In genomic region chr6:71322491-71322921, GRCm38 (mm10) we compare ENCODE assay signal across 21 mouse cellular contexts. TPM values are rescaled to one million over a fixed set of nuclear protein-coding genes. Genes with fewer than 3 reads are reported as not detected.
DNase-seq lines count a peak whose midpoint lies in the region; ATAC-seq and TF ChIP-seq lines count a peak whose summit lies in the region.
"Had no signal": no experiment of that assay in that cellular context is flagged by ENCODE, and none has a peak within 500 bp of the region (broad histone marks: within the 10 kb centered on the region; RNA-seq: fewer than 3 reads in every experiment).

Gene Cd8b1, plus strand, starts transcription at chr6:71322788.

- H3K27me3 ChIP-seq in thymus, adult 2 months (ENCODE audit: control insufficient read depth, insufficient read depth, low read length), result no peaks in the 10 kb centered on the region
- H3K27me3 ChIP-seq: forebrain, embryonic 13.5 days; heart, embryonic 13.5 days; kidney, embryonic 15.5 days; liver, embryonic 13.5 days; Patski had no signal

- peaks cover 35% of the 10 kb centered on the region for H3K36me3 ChIP-seq in thymus, adult 2 months (ENCODE audit: control insufficient read depth, insufficient read depth, low read length)
- H3K36me3 ChIP-seq: heart, embryonic 13.5 days; hindbrain, embryonic 10.5 days; kidney, embryonic 15.5 days; liver, embryonic 13.5 days had no signal

- H3K4me3 ChIP-seq in thymus, adult 2 months (ENCODE audit: control insufficient read depth, insufficient read depth, low read length), result peak within 1 kb of the TSS; percentile 67
- H3K4me3 ChIP-seq: forebrain, embryonic 13.5 days; heart, embryonic 13.5 days; hindbrain, embryonic 10.5 days; kidney, embryonic 15.5 days; liver, embryonic 13.5 days; megakaryocyte, embryonic 14.5 days had no signal

- peak; percentile 95 for TF ChIP-seq POLR2A in thymus, adult 2 months (IDR thresholded peaks at IDR 0.05; ENCODE audit: control insufficient read depth, extremely low read depth, insufficient read depth, low read length, poor library complexity)

- intact Hi-C loops in gastrocnemius, postnatal 14 days (cut with DNase I; ENCODE audit: low total_unique reads), result no loop called here

- peak; percentile 29 for DNase-seq in gastrocnemius, postnatal 25 days
- no peak for DNase-seq in gastrocnemius, postnatal 14 days
- DNase-seq in CD4-positive helper T cell, adult 2 months (ENCODE audit: low read depth, low spot score), result peak; percentile 77
- peak; percentile 92 for DNase-seq in thymus, adult 2 months
- no peak for DNase-seq in layer of hippocampus, postnatal 36 days
- no peak for DNase-seq in adrenal gland, adult 2 months
- no peak for DNase-seq in urinary bladder, postnatal 36 days (ENCODE audit: low spot score in 2 of 2)
- DNase-seq: cerebellum, postnatal 10 days; liver, embryonic 13.5 days; right cerebral cortex, postnatal 14 days had no signal

- 15% methylated on average over 7 of the region's 7 CpGs for WGBS in thymus, adult 2 months

- H3K27ac ChIP-seq in thymus, adult 2 months (ENCODE audit: control insufficient read depth, insufficient read depth, low read length), result peak within 1 kb of the TSS; percentile 97
- H3K27ac ChIP-seq: forebrain, embryonic 13.5 days; heart, embryonic 13.5 days; hindbrain, embryonic 10.5 days; kidney, embryonic 15.5 days; liver, embryonic 13.5 days had no signal

- ATAC-seq in activated CD4-positive, CD25-positive, alpha-beta regulatory T cell, adult 4 months, result peak; percentile 76
- ATAC-seq: forebrain, embryonic 13.5 days; Patski had no signal

- H3K4me1 ChIP-seq in thymus, adult 2 months (replicated peaks; ENCODE audit: control insufficient read depth, insufficient read depth, low read length), result peaks cover 26% of the 10 kb centered on the region
- H3K4me1 ChIP-seq: forebrain, embryonic 13.5 days; heart, embryonic 13.5 days; hindbrain, embryonic 10.5 days; kidney, embryonic 15.5 days; liver, embryonic 13.5 days; megakaryocyte, embryonic 14.5 days had no signal

- no peak for TF ChIP-seq CTCF in thymus, adult 2 months (IDR thresholded peaks at IDR 0.05; ENCODE audit: borderline replicate concordance, control insufficient read depth, extremely low read depth, insufficient read depth, low read length, poor library complexity)

RNA-seq across cellular contexts. Expression of gene Cd8b1, which starts in this region (rescaled TPM):
- total RNA-seq in gastrocnemius, postnatal 25 days (2021), result under 1 TPM in 1 of 2 experiments, not detected in 1; 0.29 TPM
- total RNA-seq in gastrocnemius, postnatal 14 days (2021), result not detected
- polyA plus RNA-seq in activated CD4-positive, CD25-positive, alpha-beta regulatory T cell, adult 4 months (2017; shearing (Covaris generic)), result 10 to 100 TPM; 13.1 to 17.9 TPM
- polyA plus RNA-seq in thymus, adult 2 months (2012; rRNA removed), result 712 and 845 TPM in 2 replicates
- not detected for total RNA-seq in layer of hippocampus, postnatal 36 days (2021)
- total RNA-seq in adrenal gland, adult 2 months (2021), result under 1 TPM in 1 of 2 experiments, not detected in 1; 0.24 TPM
- polyA plus RNA-seq in adrenal gland, adult 2 months (2012; rRNA removed), result 0.11 and 0.12 TPM in 2 replicates
- total RNA-seq: left cerebral cortex, adult 18-20 months; midbrain, postnatal 0 days had no signal
- polyA plus RNA-seq: intestine, embryonic 14.5 days; liver, embryonic 13.5 days; midbrain, postnatal 0 days; neural tube, embryonic 11.5 days had no signal

Comparison
In these comparisons a context has a peak if more than half of its experiments do, and no peak if none do; other contexts are left out.
1. RNA of gene Cd8b1 (polyA plus RNA-seq): 712 to 845 TPM in thymus, adult 2 months; 13.1 to 17.9 TPM in activated CD4-positive, CD25-positive, alpha-beta regulatory T cell, adult 4 months and 0.11 to 0.12 TPM in adrenal gland, adult 2 months; every median in the first group is over 10 times any median in the second.
2. Peak in DNase-seq in gastrocnemius, postnatal 25 days; RNA of the gene not detected or under 1 TPM.
3. DNase-seq: peak in CD4-positive helper T cell, adult 2 months (single experiment) and thymus, adult 2 months (single experiment); none in gastrocnemius, postnatal 14 days (single experiment), layer of hippocampus, postnatal 36 days (0 of 2), adrenal gland, adult 2 months (single experiment) and urinary bladder, postnatal 36 days (0 of 2).